In genomic region chr6:88732643-88733613, GRCm38 (mm10) we compare ENCODE assay signal across 8 mouse cellular contexts. TPM values are rescaled to one million over a fixed set of nuclear protein-coding genes. Genes with fewer than 3 reads are reported as not detected.
A peak's percentile ranks its signal among the peaks of the same experiment; 100 is the strongest.
DNase-seq lines count a peak whose midpoint lies in the region; ATAC-seq and TF ChIP-seq lines count a peak whose summit lies in the region.

No protein-coding gene starts in this region.

- H3K4me2 ChIP-seq in hindbrain, embryonic 12.5 days (replicated peaks): no peak overlapping the region
- no peak overlapping the region for H3K4me2 ChIP-seq in hindbrain, embryonic 13.5 days
- H3K4me2 ChIP-seq in embryonic facial prominence, embryonic 13.5 days: no peak overlapping the region
- peak overlapping the region; percentile 62 for H3K4me2 ChIP-seq in liver, embryonic 13.5 days

- H3K36me3 ChIP-seq in hindbrain, embryonic 12.5 days: no peaks in the 10 kb centered on the region
- H3K36me3 ChIP-seq in hindbrain, embryonic 13.5 days: no peaks in the 10 kb centered on the region
- no peaks in the 10 kb centered on the region for H3K36me3 ChIP-seq in embryonic facial prominence, embryonic 13.5 days
- H3K36me3 ChIP-seq in liver, embryonic 13.5 days: peaks cover 66% of the 10 kb centered on the region

- H3K9me3 ChIP-seq in hindbrain, embryonic 12.5 days (replicated peaks): no peaks in the 10 kb centered on the region
- no peaks in the 10 kb centered on the region for H3K9me3 ChIP-seq in hindbrain, embryonic 13.5 days
- no peaks in the 10 kb centered on the region for H3K9me3 ChIP-seq in embryonic facial prominence, embryonic 13.5 days
- H3K9me3 ChIP-seq in liver, embryonic 13.5 days (replicated peaks): no peaks in the 10 kb centered on the region

- H3K27ac ChIP-seq in hindbrain, embryonic 12.5 days: 0 out of 2 replicates have a peak overlapping the region, but pooled peaks have one; percentile 23
- no peak overlapping the region for H3K27ac ChIP-seq in hindbrain, embryonic 13.5 days
- 0 out of 2 replicates have a peak overlapping the region, but pooled peaks have one; percentile 85 for H3K27ac ChIP-seq in bone marrow, adult 2 months (ENCODE audit: control insufficient read depth, insufficient read depth, low read depth, low read length, poor library complexity)
- H3K27ac ChIP-seq in embryonic facial prominence, embryonic 13.5 days: peak overlapping the region; percentile 51; the same call in 1 of the 2 replicates
- H3K27ac ChIP-seq in liver, embryonic 13.5 days: peak overlapping the region; percentile 98

- H3K9ac ChIP-seq in hindbrain, embryonic 12.5 days: no peak overlapping the region
- no peak overlapping the region for H3K9ac ChIP-seq in hindbrain, embryonic 13.5 days
- no peak overlapping the region for H3K9ac ChIP-seq in embryonic facial prominence, embryonic 13.5 days
- peak overlapping the region; percentile 65 for H3K9ac ChIP-seq in liver, embryonic 13.5 days

- no peak for TF ChIP-seq POLR2A in bone marrow, adult 2 months (IDR thresholded peaks at IDR 0.05; ENCODE audit: borderline replicate concordance, control insufficient read depth, low read depth, low read length)

- ATAC-seq in hindbrain, embryonic 12.5 days (ENCODE audit: low FRiP score): no peak
- no peak for ATAC-seq in hindbrain, embryonic 13.5 days (ENCODE audit: low FRiP score)
- ATAC-seq in embryonic facial prominence, embryonic 13.5 days (ENCODE audit: insufficient number of reproducible peaks, insufficient read depth, low FRiP score, low TSS enrichment, low read depth): no peak
- no peak for ATAC-seq in liver, embryonic 13.5 days (ENCODE audit: low read depth)

- no peak overlapping the region for H3K4me3 ChIP-seq in hindbrain, embryonic 12.5 days
- H3K4me3 ChIP-seq in hindbrain, embryonic 13.5 days: no peak overlapping the region
- H3K4me3 ChIP-seq in bone marrow, adult 2 months (replicated peaks; ENCODE audit: control insufficient read depth, low read depth, low read length): no peak overlapping the region
- H3K4me3 ChIP-seq in embryonic facial prominence, embryonic 13.5 days: no peak overlapping the region
- no peak overlapping the region for H3K4me3 ChIP-seq in liver, embryonic 13.5 days (replicated peaks)

- H3K27me3 ChIP-seq in hindbrain, embryonic 12.5 days: no peaks in the 10 kb centered on the region
- H3K27me3 ChIP-seq in hindbrain, embryonic 13.5 days: peaks cover 9% of the 10 kb centered on the region; the same call in 1 of the 2 replicates
- H3K27me3 ChIP-seq in embryonic facial prominence, embryonic 13.5 days: peaks cover 14% of the 10 kb centered on the region
- no peaks in the 10 kb centered on the region for H3K27me3 ChIP-seq in liver, embryonic 13.5 days

- H3K4me1 ChIP-seq in hindbrain, embryonic 12.5 days: peaks cover 19% of the 10 kb centered on the region; the same call in 1 of the 2 replicates
- peaks cover 17% of the 10 kb centered on the region for H3K4me1 ChIP-seq in hindbrain, embryonic 13.5 days (replicated peaks)
- peaks cover 18% of the 10 kb centered on the region for H3K4me1 ChIP-seq in bone marrow, adult 2 months (ENCODE audit: control insufficient read depth, insufficient read depth, low read length)
- H3K4me1 ChIP-seq in embryonic facial prominence, embryonic 13.5 days: peaks cover 38% of the 10 kb centered on the region
- H3K4me1 ChIP-seq in liver, embryonic 13.5 days (replicated peaks): peaks cover 100% of the 10 kb centered on the region

- WGBS in hindbrain, embryonic 12.5 days: 61% methylated on average over 17 of the region's 17 CpGs
- WGBS in hindbrain, embryonic 13.5 days: 74% methylated on average over 17 of the region's 17 CpGs
- 84% methylated on average over 17 of the region's 17 CpGs for WGBS in bone marrow, adult 2 months
- WGBS in embryonic facial prominence, embryonic 13.5 days: 26% methylated on average over 17 of the region's 17 CpGs
- WGBS in liver, embryonic 13.5 days (ENCODE audit: insufficient replicate concordance): 84% methylated on average over 17 of the region's 17 CpGs

- no peak for TF ChIP-seq CTCF in bone marrow, adult 2 months (IDR thresholded peaks at IDR 0.05; ENCODE audit: control insufficient read depth, insufficient read depth, low read length)

- DNase-seq in liver, embryonic 13.5 days: no peak
- no peak for DNase-seq in gastrocnemius, postnatal 10 days
- no peak for DNase-seq in gastrocnemius, postnatal 25 days
- no peak for DNase-seq in layer of hippocampus, adult 9-11 months

RNA-seq across cellular contexts. Expression of gene Mgll, which starts 8.7 kb away (rescaled TPM):
- polyA plus RNA-seq in hindbrain, embryonic 12.5 days (2016; fragmentation: Nextera tagmentation; extraction: Ambion mirVana): 6.5 and 9.7 TPM in 2 replicates
- polyA plus RNA-seq in hindbrain, embryonic 13.5 days (2015; fragmentation: Nextera tagmentation; extraction: Ambion mirVana): 19.7 and 21.3 TPM in 2 replicates
- polyA plus RNA-seq in bone marrow, adult 2 months (2011; ENCODE audit: insufficient read depth, insufficient read length, low replicate concordance, missing spikeins): 55.1 and 57.9 TPM in 2 replicates
- polyA plus RNA-seq in embryonic facial prominence, embryonic 13.5 days (2015; fragmentation: Nextera tagmentation; extraction: Ambion mirVana): 19.1 and 19.7 TPM in 2 replicates
- polyA plus RNA-seq in liver, embryonic 13.5 days (2015; fragmentation: Nextera tagmentation; extraction: Ambion mirVana): 66.8 and 68.8 TPM in 2 replicates
- total RNA-seq in gastrocnemius, postnatal 10 days (2021): 10 to 100 TPM; 66.8 to 73.4 TPM
- 10 to 100 TPM; 40.0 to 47.5 TPM for total RNA-seq in gastrocnemius, postnatal 25 days (2021)
